Mouse (Mus musculus): ENCODE results near the gene Kcnk12.

The Kcnk12 gene

DNA sequence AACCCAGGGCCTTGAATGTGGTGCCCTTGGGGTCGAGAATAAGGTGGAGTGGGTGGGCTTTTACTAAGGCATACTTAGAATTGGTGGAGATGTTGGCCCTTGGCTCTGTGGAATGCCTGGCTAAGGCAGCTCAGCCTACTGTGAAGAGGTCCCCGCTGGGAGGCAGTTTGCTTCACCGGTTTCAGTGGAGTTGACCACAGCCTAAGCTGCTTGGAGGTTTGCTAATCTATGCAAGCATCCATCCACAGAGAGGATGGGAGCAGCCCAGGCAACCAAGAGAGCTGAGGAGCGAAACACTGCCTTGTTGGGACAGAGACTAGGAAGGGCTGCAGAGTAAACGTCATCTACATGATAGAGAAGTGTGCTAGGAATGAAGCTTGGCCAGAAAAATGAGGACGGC, 101.0 kb downstream of the Kcnk12 start:
- no peak for DNase-seq

DNA sequence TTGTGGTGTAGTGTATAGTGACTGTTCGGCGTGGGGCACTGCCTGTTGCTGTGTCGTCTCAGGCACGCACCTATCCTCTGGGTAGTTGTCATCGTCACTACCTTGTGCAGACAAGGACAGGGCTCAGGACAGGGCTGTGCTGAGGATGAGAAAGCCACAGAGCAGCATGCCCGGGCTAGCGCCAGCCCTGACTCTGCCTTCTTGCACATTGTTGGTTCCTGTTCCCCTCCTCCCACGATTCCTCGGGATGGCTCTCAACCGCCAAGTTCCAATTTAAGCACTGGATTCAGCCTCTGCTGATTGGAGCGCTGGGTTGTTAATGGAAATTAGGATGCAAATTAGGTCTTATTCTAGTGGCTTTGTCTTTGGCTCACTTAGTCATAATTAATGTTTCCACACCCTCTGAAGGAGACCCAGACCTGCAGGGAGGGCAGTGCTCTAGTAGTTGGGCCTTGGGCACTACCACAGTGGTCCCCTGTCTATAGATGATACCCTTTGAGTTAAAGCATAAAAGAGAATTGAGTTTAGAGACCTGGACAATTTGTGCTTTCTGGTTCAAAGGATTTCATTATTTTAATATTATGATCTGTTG, 101.8 kb downstream of the Kcnk12 start:
- no peak for DNase-seq
